Mouse (Mus musculus) adrenal gland, adult 8-10 months (tissue): Measurements from ENCODE around the gene Ptgfr. TPM values are rescaled to one million over a fixed set of nuclear protein-coding genes. Genes with fewer than 3 reads are reported as not detected.

Experiments
- total RNA-seq, 4 experiments: library from RNA; stranded (reverse); gene quantifications; 2 replicates each; pipeline ENCODE4 v1.2.4; 2022

Ptgfr gene
- total RNA-seq, 4 experiments from 2014 or later = 0.56 to 2.4 (median 1.8) TPM

Other genes with a start within 250 kb of the Ptgfr start
- 1 to 10 TPM; 4.8 to 9.1 (median 6.8) TPM for gene Ifi44, start 87.7 kb downstream of the Ptgfr start, total RNA-seq
- not detected for gene Ifi44l, start 74.7 kb downstream of the Ptgfr start, total RNA-seq